ENCODE assay signal across 14 mouse cellular contexts in the genomic region with DNA sequence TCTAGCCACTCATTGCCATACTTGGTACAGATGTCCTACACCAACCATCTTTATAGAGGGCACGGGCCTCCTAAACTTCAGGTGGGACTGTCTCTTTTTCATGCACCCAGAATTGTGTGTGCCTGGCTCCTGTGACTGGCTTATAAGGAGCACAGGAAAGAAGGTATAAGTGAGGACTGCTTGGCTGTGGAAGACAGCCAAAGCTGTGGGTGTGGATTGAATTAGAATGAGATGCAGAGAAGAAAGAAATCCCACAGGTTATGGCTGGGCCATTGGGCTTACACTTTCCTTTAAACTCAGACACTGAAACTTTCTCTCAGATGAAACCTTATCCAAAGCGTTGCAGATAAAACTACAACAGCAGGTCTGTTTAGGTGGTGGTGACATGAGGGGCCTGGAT.
"Had no signal": no experiment of that assay in that cellular context is flagged by ENCODE, and none has a peak within 500 bp of the region (broad histone marks: within the 10 kb centered on the region; RNA-seq: fewer than 3 reads in every experiment).

No protein-coding gene starts in this region.

- H3K4me3 ChIP-seq: layer of hippocampus, adult 2 months; liver, embryonic 13.5 days had no signal

- H3K9ac ChIP-seq: liver, embryonic 13.5 days had no signal

- H3K27me3 ChIP-seq: liver, embryonic 13.5 days had no signal

- H3K9me3 ChIP-seq: liver, embryonic 13.5 days had no signal

- DNase-seq: kidney, adult 2 months; kidney, postnatal 25 days; layer of hippocampus, adult 9-11 months; liver, embryonic 13.5 days; lung, adult 2 months; lung, postnatal 14 days; lung, postnatal 4 days; midbrain, embryonic 14.5 days; thymus, adult 18-20 months; thymus, postnatal 36 days had no signal

- H3K27ac ChIP-seq: kidney, postnatal 0 days; layer of hippocampus, adult 2 months; liver, embryonic 13.5 days had no signal

- H3K4me2 ChIP-seq: liver, embryonic 13.5 days; midbrain, embryonic 11.5 days had no signal

- H3K4me1 ChIP-seq: liver, embryonic 13.5 days had no signal

- ATAC-seq: intestine, postnatal 0 days had no signal

- H3K36me3 ChIP-seq: liver, embryonic 13.5 days had no signal
